Mouse (Mus musculus) erythroblast, embryonic 14.5 days (primary cell): ENCODE results near the gene Hes3. TPM values are rescaled to one million over a fixed set of nuclear protein-coding genes. Genes with fewer than 3 reads are reported as not detected.
A peak's percentile ranks its signal among the peaks of the same experiment; 100 is the strongest.

Source experiments
- H3K27me3 ChIP-seq: 2 replicates; pipeline ENCODE4 v1.6.1; 2012; ENCODE audit warnings: inconsistent platforms; ENCODE audit not compliant: control insufficient read depth
- H3K36me3 ChIP-seq: 2 replicates; pipeline ENCODE4 v1.6.1; 2012; ENCODE audit warnings: mild to moderate bottlenecking, inconsistent platforms; ENCODE audit not compliant: control insufficient read depth
- H3K4me1 ChIP-seq: 2 replicates; pipeline ENCODE4 v1.6.1; 2012; ENCODE audit warnings: inconsistent platforms; ENCODE audit not compliant: control insufficient read depth
- H3K4me3 ChIP-seq: replicated peaks from 2 replicates; pipeline ENCODE3; 2012; ENCODE audit warnings: moderate library complexity, mild to moderate bottlenecking, inconsistent platforms
- H3K9me3 ChIP-seq: 2 replicates; pipeline ENCODE4 v1.6.1; 2012; ENCODE audit warnings: low read length, inconsistent platforms, mixed read lengths; ENCODE audit not compliant: control insufficient read depth
- GATA1 ChIP-seq: IDR thresholded peaks from 2 replicates; pipeline ENCODE4 v1.6.1; 2012; ENCODE audit warnings: low read length, inconsistent platforms, mixed read lengths
- TAL1 ChIP-seq: IDR thresholded peaks from 3 replicates; pipeline ENCODE4 v1.6.1; 2012; ENCODE audit warnings: low read length, inconsistent platforms, mixed read lengths
- polyA plus RNA-seq: library from polyadenylated mRNA; stranded (reverse); fragments of >175 nt; gene quantifications from 2 replicates; pipeline ENCODE4 v1.2.3, GENCODE M21; 2012

Gene Hes3
- polyA plus RNA-seq, 1 experiment = not detected

- TF ChIP-seq GATA1 (no peak), TAL1 (no peak)
- Histone ChIP-seq H3K4me3 (no peak overlapping the region), H3K27me3 (no peaks in the 10 kb centered on the region), H3K9me3 (no peaks in the 10 kb centered on the region), H3K4me1 (peaks cover 37% of the 10 kb centered on the region), H3K36me3 (peaks cover 2% of the 10 kb centered on the region; the same call in 1 of the 2 replicates)
Measured at GRCm38 (mm10) chr4:152266236-152266895, 25.1 kb downstream of the Hes3 start.

DNA sequence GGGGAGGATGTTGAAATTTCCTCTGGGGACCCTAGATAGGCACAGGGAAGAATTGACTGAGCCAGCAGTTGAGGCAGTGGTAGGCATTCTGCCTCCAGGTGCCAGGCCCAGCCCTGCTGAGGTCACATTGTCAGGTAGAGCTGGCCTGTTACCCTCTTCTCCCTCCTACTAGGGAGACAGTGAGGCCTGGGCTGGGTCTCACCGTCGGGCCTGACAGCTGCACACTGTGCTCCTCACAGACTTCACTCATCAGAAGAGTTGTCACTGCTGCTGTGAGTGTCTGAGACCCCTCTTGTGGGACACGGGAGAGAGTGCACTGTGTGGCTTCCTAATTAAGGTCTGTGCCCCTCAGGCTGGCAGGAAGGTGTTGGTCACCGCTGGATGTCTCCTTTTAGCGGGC is 25.7 kb downstream of the Hes3 start:
- H3K4me1 ChIP-seq = peaks cover 39% of the 10 kb centered on the region
- no peak overlapping the region for H3K4me3 ChIP-seq
- no peaks in the 10 kb centered on the region for H3K27me3 ChIP-seq
- H3K9me3 ChIP-seq = no peaks in the 10 kb centered on the region
- peaks cover 2% of the 10 kb centered on the region; the same call in 1 of the 2 replicates for H3K36me3 ChIP-seq
- TF ChIP-seq GATA1 (no peak), TAL1 (no peak)

GRCm38 (mm10) chr4:152264867-152265568 is 26.4 kb downstream of the Hes3 start:
- H3K4me3 ChIP-seq = no peak overlapping the region
- H3K9me3 ChIP-seq = no peaks in the 10 kb centered on the region
- H3K36me3 ChIP-seq = peaks cover 2% of the 10 kb centered on the region; the same call in 1 of the 2 replicates
- TF ChIP-seq TAL1 = no peak
- no peak for TF ChIP-seq GATA1
- no peaks in the 10 kb centered on the region for H3K27me3 ChIP-seq
- peaks cover 42% of the 10 kb centered on the region for H3K4me1 ChIP-seq

DNA sequence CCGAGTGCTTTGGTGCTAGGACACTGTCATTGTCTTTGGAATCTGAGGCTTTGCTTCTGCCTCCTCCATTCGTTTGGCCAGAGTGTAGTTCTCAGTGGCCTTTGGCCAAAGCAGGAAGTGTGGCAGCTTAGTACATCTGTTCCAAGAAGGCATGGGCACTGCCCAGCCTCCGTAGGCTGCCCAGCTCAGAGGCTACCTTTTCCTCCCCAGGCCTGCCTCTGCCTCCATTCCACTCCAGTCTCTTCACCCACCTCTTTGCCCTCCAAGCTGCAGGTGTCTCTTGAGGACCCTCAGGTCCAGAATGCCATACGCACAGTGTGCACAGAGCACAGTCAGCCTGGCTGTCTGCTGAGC is 27.3 kb downstream of the Hes3 start:
- H3K4me3 ChIP-seq = peak overlapping the region; percentile 28
- H3K36me3 ChIP-seq = peaks cover 2% of the 10 kb centered on the region; the same call in 1 of the 2 replicates
- H3K27me3 ChIP-seq = no peaks in the 10 kb centered on the region
- peaks cover 42% of the 10 kb centered on the region for H3K4me1 ChIP-seq
- TF ChIP-seq TAL1 (no peak), GATA1 (no peak)
- H3K9me3 ChIP-seq = no peaks in the 10 kb centered on the region

DNA sequence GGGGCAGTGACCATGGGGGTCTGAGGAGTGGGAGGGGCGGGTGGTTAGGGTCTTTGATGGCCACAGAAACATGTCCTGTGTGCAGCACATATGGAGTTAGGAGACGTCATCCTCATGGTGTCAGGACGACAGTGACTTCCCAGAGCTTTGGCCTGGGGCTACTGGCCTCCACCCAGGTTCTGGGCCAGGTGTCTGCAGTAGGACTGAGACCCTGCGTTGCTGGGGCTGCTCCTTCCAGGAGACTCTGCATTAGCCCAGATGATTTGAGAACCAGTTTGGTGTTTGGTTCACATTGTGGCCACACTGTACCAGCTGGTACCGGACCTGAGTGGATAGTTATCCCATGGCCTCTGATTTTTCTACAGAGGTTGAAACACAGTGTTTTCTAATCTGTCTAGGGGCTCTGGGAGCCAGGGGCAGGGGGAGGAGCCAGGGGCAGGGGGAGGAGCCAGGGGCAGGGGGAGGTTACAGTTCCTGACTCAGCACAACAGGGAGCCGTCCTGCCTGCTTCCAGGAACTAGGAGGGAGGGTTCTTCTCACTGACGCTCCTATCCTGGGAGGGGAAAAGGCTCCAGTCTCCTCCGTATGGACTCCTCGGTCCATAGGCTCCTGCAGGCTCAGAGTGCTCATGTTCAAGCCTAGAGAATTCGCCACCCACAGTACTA is 27.8 kb downstream of the Hes3 start:
- Histone ChIP-seq H3K4me1 (peaks cover 42% of the 10 kb centered on the region), H3K36me3 (peaks cover 2% of the 10 kb centered on the region; the same call in 1 of the 2 replicates), H3K27me3 (no peaks in the 10 kb centered on the region), H3K9me3 (no peaks in the 10 kb centered on the region), H3K4me3 (peak overlapping the region; percentile 28)
- TF ChIP-seq TAL1 (no peak), GATA1 (no peak)

GRCm38 (mm10) chr4:152263089-152263488 is 28.4 kb downstream of the Hes3 start:
- H3K36me3 ChIP-seq = no peaks in the 10 kb centered on the region
- no peaks in the 10 kb centered on the region for H3K9me3 ChIP-seq
- peak; percentile 43; the same call in 2 of the 3 replicates for TF ChIP-seq TAL1
- peak; percentile 23; the same call in 1 of the 2 replicates for TF ChIP-seq GATA1
- H3K4me1 ChIP-seq = peaks cover 47% of the 10 kb centered on the region
- H3K4me3 ChIP-seq = no peak overlapping the region
- no peaks in the 10 kb centered on the region for H3K27me3 ChIP-seq

DNA sequence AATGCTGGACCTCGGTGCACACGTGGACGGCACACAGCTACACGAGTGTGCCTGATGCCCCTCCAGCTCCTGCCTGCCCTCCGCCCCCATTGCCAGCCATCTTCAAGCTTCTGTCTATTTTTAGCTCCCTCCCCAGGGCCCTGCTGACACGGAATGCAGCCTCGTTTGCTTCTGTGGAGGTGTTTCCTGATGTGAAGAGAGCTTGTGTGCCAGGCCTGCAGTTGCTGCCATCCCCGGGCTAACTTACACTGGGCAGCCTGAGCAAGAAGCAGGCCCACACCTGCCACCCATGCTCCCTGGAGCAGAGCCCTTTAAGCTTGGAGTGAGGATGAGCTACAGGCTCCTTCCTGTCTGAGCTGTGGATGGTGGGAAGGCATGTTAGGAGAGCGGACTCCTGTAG is 29.3 kb downstream of the Hes3 start:
- H3K4me3 ChIP-seq = no peak overlapping the region
- no peaks in the 10 kb centered on the region for H3K36me3 ChIP-seq
- no peaks in the 10 kb centered on the region for H3K27me3 ChIP-seq
- TF ChIP-seq GATA1 (no peak), TAL1 (no peak)
- peaks cover 54% of the 10 kb centered on the region for H3K4me1 ChIP-seq
- no peaks in the 10 kb centered on the region for H3K9me3 ChIP-seq

DNA sequence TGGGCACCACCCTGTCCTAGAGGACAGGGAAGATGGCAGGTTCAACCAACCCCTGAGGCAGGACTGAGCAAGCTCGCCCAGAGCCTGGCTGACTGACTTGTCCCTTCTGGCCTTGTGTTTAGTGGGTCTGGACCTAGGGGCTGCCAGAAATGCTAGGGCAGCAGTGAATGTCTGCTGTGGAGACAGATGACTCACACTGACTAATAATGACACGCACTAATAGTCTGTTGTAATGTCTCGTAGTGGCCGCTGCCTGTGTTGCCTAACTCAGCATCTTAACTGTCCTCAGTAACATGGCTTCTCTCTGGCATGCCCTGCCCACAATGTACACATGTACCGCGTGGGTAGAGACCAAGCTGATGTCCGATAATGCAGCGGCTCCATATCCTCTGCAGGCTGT is 31.0 kb downstream of the Hes3 start:
- Histone ChIP-seq H3K36me3 (no peaks in the 10 kb centered on the region), H3K4me1 (peaks cover 68% of the 10 kb centered on the region), H3K9me3 (no peaks in the 10 kb centered on the region), H3K4me3 (no peak overlapping the region), H3K27me3 (no peaks in the 10 kb centered on the region)
- TF ChIP-seq TAL1 (no peak), GATA1 (no peak)

DNA sequence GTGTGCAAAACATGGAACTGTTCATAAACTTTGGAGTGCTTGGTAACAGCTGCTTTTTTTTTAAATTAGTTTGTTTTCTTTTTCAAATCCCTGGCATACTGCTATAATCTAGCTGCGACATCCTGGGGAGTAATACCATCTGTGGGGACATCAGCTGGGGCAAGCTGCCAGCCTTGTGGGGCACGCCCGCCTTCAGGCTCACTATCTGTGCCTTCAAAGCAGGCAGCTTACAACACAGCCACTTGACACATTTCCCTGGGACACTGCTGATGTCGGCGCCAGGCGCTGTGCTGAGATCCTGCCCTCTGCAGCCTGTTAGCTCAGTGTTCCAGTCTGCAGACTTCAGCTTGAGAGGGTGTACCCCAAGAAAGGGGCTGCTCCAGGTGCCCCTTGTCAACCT is 34.4 kb downstream of the Hes3 start:
- Histone ChIP-seq H3K36me3 (peaks cover 2% of the 10 kb centered on the region; the same call in 1 of the 2 replicates), H3K4me1 (peaks cover 40% of the 10 kb centered on the region), H3K27me3 (no peaks in the 10 kb centered on the region), H3K4me3 (no peak overlapping the region), H3K9me3 (no peaks in the 10 kb centered on the region)
- peak; percentile 49; the same call in 2 of the 3 replicates for TF ChIP-seq TAL1
- 0 out of 2 replicates have a peak, but pooled peaks have one; percentile 18 for TF ChIP-seq GATA1
